Mouse (Mus musculus) spleen, adult 12 weeks (tissue): ENCODE measurements around the gene Mn1.

Source experiments
- DNase-seq: peaks from one replicate; pipeline ENCODE4 v3.0.0; 2022; ENCODE audit warnings: low spot score

Mn1 gene

GRCm38 (mm10) chr5:111416591-111417374, at the start of gene Mn1:
Mn1 (plus strand) TSS chr5:111417362.
- DNase-seq, result no peak

- no peak for DNase-seq
Observed at GRCm38 (mm10) chr5:111367937-111368517, 49.1 kb upstream of the Mn1 start.

GRCm38 (mm10) chr5:111368576-111368975, 48.6 kb upstream of the Mn1 start:
- no peak for DNase-seq

- no peak for DNase-seq
Observed at GRCm38 (mm10) chr5:111375616-111376015, 41.5 kb upstream of the Mn1 start.

GRCm38 (mm10) chr5:111376276-111377020, 40.7 kb upstream of the Mn1 start:
- no peak for DNase-seq

- DNase-seq, result no peak
Observed at GRCm38 (mm10) chr5:111378126-111378993, 38.8 kb upstream of the Mn1 start.

GRCm38 (mm10) chr5:111383335-111383734, 33.8 kb upstream of the Mn1 start:
- DNase-seq, result no peak

GRCm38 (mm10) chr5:111390911-111391310, 26.3 kb upstream of the Mn1 start:
- no peak for DNase-seq

GRCm38 (mm10) chr5:111391485-111391884, 25.7 kb upstream of the Mn1 start:
- no peak for DNase-seq

- no peak for DNase-seq
Observed at GRCm38 (mm10) chr5:111393346-111394197, 23.6 kb upstream of the Mn1 start.

- DNase-seq, result no peak
Observed at GRCm38 (mm10) chr5:111394198-111395053, 22.7 kb upstream of the Mn1 start.

GRCm38 (mm10) chr5:111395771-111396170, 21.4 kb upstream of the Mn1 start:
- no peak for DNase-seq

- DNase-seq, result no peak
Observed at GRCm38 (mm10) chr5:111396199-111396598, 21.0 kb upstream of the Mn1 start.

- DNase-seq, result no peak
Observed at GRCm38 (mm10) chr5:111398471-111398870, 18.7 kb upstream of the Mn1 start.

GRCm38 (mm10) chr5:111399271-111399670, 17.9 kb upstream of the Mn1 start:
- no peak for DNase-seq

- no peak for DNase-seq
Observed at GRCm38 (mm10) chr5:111401879-111402650, 15.1 kb upstream of the Mn1 start.

GRCm38 (mm10) chr5:111402651-111402996, 14.5 kb upstream of the Mn1 start:
- DNase-seq, result no peak

- DNase-seq, result no peak
Observed at GRCm38 (mm10) chr5:111404721-111405120, 12.4 kb upstream of the Mn1 start.

GRCm38 (mm10) chr5:111408470-111409105, 8.6 kb upstream of the Mn1 start:
- DNase-seq, result no peak
